Mouse (Mus musculus) cerebellum, adult 2 months (tissue): Measurements from ENCODE around the gene Uhmk1.

Experiments used
- CTCF ChIP-seq: fragments of 200-500 bp; IDR thresholded peaks from 2 replicates; pipeline ENCODE4 v1.5.1; 2011; ENCODE audit warnings: low read depth, mild to moderate bottlenecking, control low read depth, low read length, moderate library complexity, borderline replicate concordance; ENCODE audit not compliant: insufficient read depth
- POLR2A ChIP-seq: fragments of 200-500 bp; IDR thresholded peaks from 2 replicates; pipeline ENCODE4 v1.6.1; 2011; ENCODE audit warnings: low read length, control low read depth, borderline replicate concordance; ENCODE audit not compliant: insufficient read depth

DNA sequence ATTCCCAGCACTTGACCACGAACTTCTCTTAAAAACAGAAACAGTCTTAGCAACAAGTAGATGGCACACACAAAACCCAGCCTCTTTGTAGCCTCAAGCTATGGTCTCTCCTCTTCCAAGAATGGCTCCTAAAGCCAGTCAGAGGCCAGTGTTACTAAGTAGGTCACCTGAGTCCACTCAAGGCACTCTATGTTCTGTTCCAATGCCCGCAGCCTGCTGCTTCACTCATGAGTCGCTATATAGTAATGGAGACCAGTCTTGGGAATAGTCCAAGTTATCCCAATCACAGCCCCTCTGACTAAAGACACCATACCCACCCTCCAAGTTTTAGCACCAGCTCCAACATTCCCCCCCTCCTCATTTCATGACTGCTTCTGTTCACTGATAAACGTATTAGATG lies 69.6 kb downstream of the Uhmk1 start:
- TF ChIP-seq POLR2A (no peak), CTCF (no peak)
